Comparison of ENCODE assay signal across 1 mouse cellular context in the genomic region with DNA sequence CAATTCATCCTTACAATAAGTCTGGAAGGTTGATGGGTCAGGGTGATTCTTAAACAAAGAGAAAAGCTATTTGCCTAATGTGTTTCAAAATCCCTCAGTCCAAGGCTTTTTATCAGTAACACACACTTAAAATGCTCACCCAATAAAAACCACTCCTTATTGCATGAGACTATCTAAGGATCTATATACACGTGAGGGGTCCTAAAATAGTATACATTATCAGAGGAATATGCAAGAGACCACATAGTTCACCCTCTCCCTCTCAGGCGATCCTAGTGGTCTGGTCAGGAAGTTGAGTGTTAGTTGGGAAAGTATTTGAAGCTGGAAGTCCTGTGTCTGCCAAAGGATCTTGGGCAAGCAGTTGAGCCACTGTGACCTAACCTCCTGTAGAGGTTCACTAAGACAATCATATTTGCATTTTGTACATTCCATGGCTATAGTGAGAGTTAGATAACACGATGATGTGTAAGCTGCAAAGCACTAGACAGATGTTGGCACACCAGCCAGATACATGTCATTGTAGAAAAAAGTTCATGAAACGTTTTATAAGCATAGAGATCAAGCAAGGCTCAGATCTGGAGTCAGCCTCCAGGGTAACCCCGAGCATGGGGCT.
TF ChIP-seq lines count a peak whose summit lies in the region.

No protein-coding gene starts in this region.

TF ChIP-seq in MEL, 35 proteins besides CTCF, POLR2A, EP300 and RAD21:
- peak; percentile 96; the same call in 1 of the 2 replicates for TF ChIP-seq MEF2A (IDR thresholded peaks at IDR 0.05; ENCODE audit: extremely low read depth, insufficient replicate concordance, low read depth, low read length, poor library complexity, severe bottlenecking)
- peak; percentile 48; the same call in 1 of the 2 replicates for TF ChIP-seq USF1 (IDR thresholded peaks at IDR 0.05; ENCODE audit: low read depth, low read length)
- TF ChIP-seq MYB (IDR thresholded peaks at IDR 0.05; ENCODE audit: low read depth, low read length): no peak
- peak; percentile 31; the same call in 1 of the 2 replicates for TF ChIP-seq MXI1 (IDR thresholded peaks at IDR 0.05; ENCODE audit: low read depth, low read length)
- peak; percentile 99 for TF ChIP-seq BHLHE40 (IDR thresholded peaks at IDR 0.05; ENCODE audit: borderline replicate concordance, low read depth, low read length)
- peak; percentile 36; the same call in 1 of the 2 replicates for TF ChIP-seq SIN3A (IDR thresholded peaks at IDR 0.05; ENCODE audit: low read length)
- peak; percentile 39; the same call in 1 of the 2 replicates for TF ChIP-seq GATA1 (IDR thresholded peaks at IDR 0.05; ENCODE audit: low read depth, low read length)
- no peak for TF ChIP-seq MYC (IDR thresholded peaks at IDR 0.05; ENCODE audit: low read depth, low read length)
- no peak for TF ChIP-seq TAL1 (IDR thresholded peaks at IDR 0.05; ENCODE audit: low read length)
- peak; percentile 75; the same call in 1 of the 2 replicates for TF ChIP-seq ETS1 (IDR thresholded peaks at IDR 0.05; ENCODE audit: low read depth, low read length)
- TF ChIP-seq CHD1 (IDR thresholded peaks at IDR 0.05; ENCODE audit: low read depth, low read length): no peak
- no peak for TF ChIP-seq NRF1 (IDR thresholded peaks at IDR 0.05; ENCODE audit: insufficient read depth, low read depth, low read length, poor library complexity, severe bottlenecking)
